In the genomic region with DNA sequence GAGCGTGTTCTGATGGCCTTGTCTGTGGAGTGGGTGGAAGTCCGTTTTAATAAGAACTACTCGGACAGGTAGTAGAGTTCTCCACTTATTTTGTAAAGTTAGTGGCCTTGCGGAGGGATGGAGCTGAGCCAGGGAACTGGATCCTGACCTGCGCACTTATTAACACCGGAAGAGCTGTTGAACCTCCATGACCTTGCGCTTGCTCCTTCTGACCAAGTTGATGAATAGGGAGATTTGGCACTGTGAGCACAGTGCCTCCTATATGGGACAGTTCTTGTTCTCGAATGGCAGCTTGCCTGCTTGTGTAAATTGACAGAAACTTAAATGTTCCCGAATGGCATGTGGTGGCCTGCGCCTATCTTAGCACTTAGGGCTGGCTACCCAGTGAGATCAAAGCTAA, we compare ENCODE assay signal across 10 mouse cellular contexts. TPM values are rescaled to one million over a fixed set of nuclear protein-coding genes. Genes with fewer than 3 reads are reported as not detected.
DNase-seq lines count a peak whose midpoint lies in the region; ATAC-seq and TF ChIP-seq lines count a peak whose summit lies in the region.
"Had no signal": no experiment of that assay in that cellular context is flagged by ENCODE, and none has a peak within 500 bp of the region (broad histone marks: within the 10 kb centered on the region; RNA-seq: fewer than 3 reads in every experiment).

No protein-coding gene starts in this region.

- peak overlapping the region; percentile 63 for H3K4me2 ChIP-seq in lung, embryonic 14.5 days
- H3K4me2 ChIP-seq in neural tube, embryonic 15.5 days: peak overlapping the region; percentile 75; the same call in 1 of the 2 replicates

- H3K4me3 ChIP-seq in lung, embryonic 14.5 days (ENCODE audit: low read depth, low read length): no peak overlapping the region
- no peak overlapping the region for H3K4me3 ChIP-seq in lung, adult 2 months (replicated peaks; ENCODE audit: extremely low read depth, low read depth, low read length)
- H3K4me3 ChIP-seq in embryonic facial prominence, embryonic 10.5 days: peak overlapping the region; percentile 82
- peak overlapping the region; percentile 55; the same call in 1 of the 2 replicates for H3K4me3 ChIP-seq in neural tube, embryonic 15.5 days (replicated peaks)

- H3K9ac ChIP-seq in lung, embryonic 14.5 days: peak overlapping the region; percentile 55; the same call in 1 of the 2 replicates
- H3K9ac ChIP-seq in neural tube, embryonic 15.5 days (replicated peaks): no peak overlapping the region

- H3K4me1 ChIP-seq in lung, embryonic 14.5 days (ENCODE audit: insufficient read depth): 0 out of 2 replicates have a peak, but pooled peaks cover 10% of the 10 kb centered on the region
- peaks cover 5% of the 10 kb centered on the region for H3K4me1 ChIP-seq in lung, adult 2 months (ENCODE audit: control insufficient read depth, insufficient read depth, low read length)
- peaks cover 17% of the 10 kb centered on the region for H3K4me1 ChIP-seq in embryonic facial prominence, embryonic 10.5 days
- peaks cover 20% of the 10 kb centered on the region for H3K4me1 ChIP-seq in neural tube, embryonic 15.5 days

- intact Hi-C loops in left cerebral cortex, postnatal 10 days (cut with DNase I): loop anchor here (10.0 kb wide), 1 partner anchor 119 kb away; no protein-coding TSS in a partner anchor

- no peak for TF ChIP-seq POLR2A in lung, adult 2 months (IDR thresholded peaks at IDR 0.05; ENCODE audit: borderline replicate concordance, extremely low read depth, low read depth, low read length)

- no peaks in the 10 kb centered on the region for H3K9me3 ChIP-seq in lung, embryonic 14.5 days (ENCODE audit: low read depth, low read length)
- no peaks in the 10 kb centered on the region for H3K9me3 ChIP-seq in embryonic facial prominence, embryonic 10.5 days
- H3K9me3 ChIP-seq in neural tube, embryonic 15.5 days (replicated peaks): no peaks in the 10 kb centered on the region

- H3K36me3 ChIP-seq in lung, embryonic 14.5 days (ENCODE audit: insufficient read depth): peaks cover 5% of the 10 kb centered on the region
- H3K36me3 ChIP-seq in embryonic facial prominence, embryonic 10.5 days (replicated peaks): peaks cover 22% of the 10 kb centered on the region
- H3K36me3 ChIP-seq in neural tube, embryonic 15.5 days: no peaks in the 10 kb centered on the region

- ATAC-seq in lung, embryonic 14.5 days (ENCODE audit: insufficient read depth): no peak
- ATAC-seq in neural tube, embryonic 15.5 days (ENCODE audit: low FRiP score): no peak

- no peak for TF ChIP-seq CTCF in lung, embryonic 14.5 days (IDR thresholded peaks at IDR 0.05; ENCODE audit: low read depth)
- TF ChIP-seq CTCF in lung, adult 2 months (IDR thresholded peaks at IDR 0.05; ENCODE audit: insufficient read depth, low read length): no peak

- no peaks in the 10 kb centered on the region for H3K27me3 ChIP-seq in lung, embryonic 14.5 days (ENCODE audit: insufficient read depth, low read length)
- H3K27me3 ChIP-seq in embryonic facial prominence, embryonic 10.5 days (replicated peaks; ENCODE audit: low read depth, poor library complexity, severe bottlenecking): no peaks in the 10 kb centered on the region
- H3K27me3 ChIP-seq in neural tube, embryonic 15.5 days (replicated peaks): no peaks in the 10 kb centered on the region

- no peak for DNase-seq in lung, embryonic 14.5 days
- no peak for DNase-seq in lung, adult 2 months
- no peak for DNase-seq in embryonic facial prominence, embryonic 10.5 days (ENCODE audit: low spot score)
- peak; percentile 27 for DNase-seq in kidney, postnatal 14 days
- DNase-seq in left cerebral cortex, postnatal 10 days (ENCODE audit: extremely low spot score in 1 of 2, low spot score in 2 of 2): no peak
- no peak for DNase-seq in cerebellum, postnatal 36 days
- DNase-seq: gastrocnemius, postnatal 25 days; thymus, postnatal 25 days had no signal

- H3K27ac ChIP-seq in lung, embryonic 14.5 days (ENCODE audit: low read depth): no peak overlapping the region
- no peak overlapping the region for H3K27ac ChIP-seq in embryonic facial prominence, embryonic 10.5 days (replicated peaks)
- H3K27ac ChIP-seq in neural tube, embryonic 15.5 days (replicated peaks): no peak overlapping the region

- 69% methylated on average over 10 of the region's 10 CpGs for WGBS in lung, embryonic 14.5 days
- WGBS in lung, adult 2 months: 67% methylated on average over 10 of the region's 10 CpGs
- 84% methylated on average over 10 of the region's 10 CpGs for WGBS in embryonic facial prominence, embryonic 10.5 days
- WGBS in neural tube, embryonic 15.5 days: 90% methylated on average over 10 of the region's 10 CpGs

RNA-seq across cellular contexts. Expression of a gene that starts 1.5 kb away (rescaled TPM):
- polyA plus RNA-seq in lung, embryonic 14.5 days (2014; fragmentation: Nextera tagmentation; extraction: Ambion mirVana): 38.4 and 39.6 TPM in 2 replicates
- polyA plus RNA-seq in lung, adult 2 months (2012; rRNA removed): 11.2 and 15.5 TPM in 2 replicates
- polyA plus RNA-seq in embryonic facial prominence, embryonic 10.5 days (2016; fragmentation: Nextera tagmentation; extraction: Ambion mirVana): 40.9 and 41.8 TPM in 2 replicates
- polyA plus RNA-seq in neural tube, embryonic 15.5 days (2015; fragmentation: Nextera tagmentation; extraction: Ambion mirVana): 70.1 and 76.8 TPM in 2 replicates
- 10 to 100 TPM; 36.1 to 39.4 TPM for total RNA-seq in left cerebral cortex, postnatal 10 days (2021)

RNA-seq across cellular contexts. Expression of a gene that starts 40.7 kb away (rescaled TPM):
- 26.6 and 29.9 TPM in 2 replicates for polyA plus RNA-seq in lung, embryonic 14.5 days (2014; fragmentation: Nextera tagmentation; extraction: Ambion mirVana)
- 5.4 and 8.5 TPM in 2 replicates for polyA plus RNA-seq in lung, adult 2 months (2012; rRNA removed)
- 39.1 and 42.6 TPM in 2 replicates for polyA plus RNA-seq in embryonic facial prominence, embryonic 10.5 days (2016; fragmentation: Nextera tagmentation; extraction: Ambion mirVana)
- 35.6 and 36.7 TPM in 2 replicates for polyA plus RNA-seq in neural tube, embryonic 15.5 days (2015; fragmentation: Nextera tagmentation; extraction: Ambion mirVana)
- 10 to 100 TPM; 36.0 to 36.4 TPM for total RNA-seq in left cerebral cortex, postnatal 10 days (2021)

RNA-seq across cellular contexts. Expression of a gene that starts 53.5 kb away (rescaled TPM):
- 0.27 TPM in 1 of 2 replicates, not detected in the other for polyA plus RNA-seq in lung, embryonic 14.5 days (2014; fragmentation: Nextera tagmentation; extraction: Ambion mirVana)
- not detected in 2 replicates for polyA plus RNA-seq in lung, adult 2 months (2012; rRNA removed)
- not detected in 2 replicates for polyA plus RNA-seq in embryonic facial prominence, embryonic 10.5 days (2016; fragmentation: Nextera tagmentation; extraction: Ambion mirVana)
- polyA plus RNA-seq in neural tube, embryonic 15.5 days (2015; fragmentation: Nextera tagmentation; extraction: Ambion mirVana): not detected in 2 replicates
- under 1 TPM in 1 of 2 experiments, not detected in 1; 0.24 TPM for total RNA-seq in left cerebral cortex, postnatal 10 days (2021)
- total RNA-seq: gastrocnemius, postnatal 25 days had no signal
- polyA plus RNA-seq: neural tube, embryonic 14.5 days had no signal

Comparison
In these comparisons a context has a peak if more than half of its experiments do, and no peak if none do; other contexts are left out.
1. H3K4me3 ChIP-seq: peak in embryonic facial prominence, embryonic 10.5 days (single experiment) and neural tube, embryonic 15.5 days (single experiment); none in lung, embryonic 14.5 days (single experiment) and lung, adult 2 months (single experiment).